Mouse (Mus musculus) hindbrain, embryonic 16.5 days (tissue): ENCODE measurements around the gene Hexb. TPM values are rescaled to one million over a fixed set of nuclear protein-coding genes. Genes with fewer than 3 reads are reported as not detected.

Experiments
- ATAC-seq: fragments of 200-750 bp; cut with Nextera tagmentation; 2 replicates; pipeline ENCODE4 v1.8.0; 2017; ENCODE audit warnings: moderate TSS enrichment, moderate library complexity
- H3K27ac ChIP-seq: fragments of 300-500 bp; sonication (generic); 2 replicates; pipeline ENCODE4 v1.5.1; 2014; ENCODE audit warnings: low read depth, mild to moderate bottlenecking, control low read depth, low read length, moderate library complexity
- H3K27me3 ChIP-seq: fragments of 300-500 bp; sonication (generic); replicated peaks from 2 replicates; pipeline ENCODE4 v1.6.1; 2014; ENCODE audit warnings: low read length; ENCODE audit not compliant: control insufficient read depth, insufficient read depth
- H3K36me3 ChIP-seq: fragments of 300-500 bp; sonication (generic); 2 replicates; pipeline ENCODE4 v1.6.1; 2014; ENCODE audit warnings: mild to moderate bottlenecking, low read length, moderate library complexity, mixed read lengths; ENCODE audit not compliant: control insufficient read depth, insufficient read depth
- H3K4me1 ChIP-seq: fragments of 300-500 bp; sonication (generic); 2 replicates; pipeline ENCODE4 v1.6.1; 2014; ENCODE audit warnings: low read depth, low read length; ENCODE audit not compliant: control insufficient read depth, insufficient read depth
- H3K4me2 ChIP-seq: fragments of 300-500 bp; sonication (generic); 2 replicates; pipeline ENCODE4 v1.6.1; 2014; ENCODE audit warnings: mild to moderate bottlenecking, low read length, control low read depth, moderate library complexity
- H3K4me3 ChIP-seq: fragments of 300-500 bp; sonication (generic); 2 replicates; pipeline ENCODE4 v1.5.1; 2014; ENCODE audit warnings: mild to moderate bottlenecking, low read length, control low read depth, moderate library complexity
- H3K9ac ChIP-seq: fragments of 300-500 bp; sonication (generic); 2 replicates; pipeline ENCODE4 v1.6.1; 2014; ENCODE audit warnings: low read depth, mild to moderate bottlenecking, control low read depth, low read length, moderate library complexity
- H3K9me3 ChIP-seq: fragments of 300-500 bp; sonication (generic); 2 replicates; pipeline ENCODE4 v1.6.1; 2014; ENCODE audit warnings: mild to moderate bottlenecking, low read length, moderate library complexity; ENCODE audit not compliant: control insufficient read depth
- WGBS: fragments of 180-500 bp; shearing (Covaris S2); extraction: QIAGEN DNeasy Blood & Tissue Kit; methylation state at CpG from one replicate; pipeline ENCODE4 v1.1.7; 2014; 5-methylcytosine and 5-hydroxymethylcytosine counted together
- polyA plus RNA-seq: library from polyadenylated mRNA; unstranded; fragments of >200 nt; fragmentation: Nextera tagmentation; extraction: Ambion mirVana; gene quantifications from 2 replicates; pipeline ENCODE4 v1.2.1, GENCODE M21; 2015

Hexb gene
- polyA plus RNA-seq, 1 experiment from 2014 or later = 58.5 TPM

- Histone ChIP-seq H3K9ac (no peak overlapping the region), H3K36me3 (no peaks in the 10 kb centered on the region), H3K27me3 (no peaks in the 10 kb centered on the region), H3K4me1 (no peaks in the 10 kb centered on the region), H3K4me3 (no peak overlapping the region), H3K27ac (no peak overlapping the region), H3K9me3 (no peaks in the 10 kb centered on the region), H3K4me2 (no peak overlapping the region)
- 80% methylated on average over 3 of the region's 3 CpGs for WGBS
- no peak for ATAC-seq
Measured at GRCm38 (mm10) chr13:97230101-97230500, 31.9 kb upstream of the Hexb start.

GRCm38 (mm10) chr13:97227795-97228194 is 29.6 kb upstream of the Hexb start:
- Histone ChIP-seq H3K9ac (no peak overlapping the region), H3K36me3 (no peaks in the 10 kb centered on the region), H3K27me3 (no peaks in the 10 kb centered on the region), H3K4me3 (no peak overlapping the region), H3K27ac (no peak overlapping the region), H3K9me3 (no peaks in the 10 kb centered on the region), H3K4me2 (no peak overlapping the region), H3K4me1 (no peaks in the 10 kb centered on the region)
- no peak for ATAC-seq
- 97% methylated on average over 3 of the region's 3 CpGs for WGBS

- no peak for ATAC-seq
- no peaks in the 10 kb centered on the region for H3K27me3 ChIP-seq
- no peak overlapping the region for H3K27ac ChIP-seq
- no peak overlapping the region for H3K4me2 ChIP-seq
- no peak overlapping the region for H3K9ac ChIP-seq
- H3K36me3 ChIP-seq = no peaks in the 10 kb centered on the region
- H3K4me1 ChIP-seq = no peaks in the 10 kb centered on the region
- no peaks in the 10 kb centered on the region for H3K9me3 ChIP-seq
- WGBS = 74% methylated on average over 17 of the region's 17 CpGs
- H3K4me3 ChIP-seq = no peak overlapping the region
Measured at GRCm38 (mm10) chr13:97225130-97225529, 27.0 kb upstream of the Hexb start.

DNA sequence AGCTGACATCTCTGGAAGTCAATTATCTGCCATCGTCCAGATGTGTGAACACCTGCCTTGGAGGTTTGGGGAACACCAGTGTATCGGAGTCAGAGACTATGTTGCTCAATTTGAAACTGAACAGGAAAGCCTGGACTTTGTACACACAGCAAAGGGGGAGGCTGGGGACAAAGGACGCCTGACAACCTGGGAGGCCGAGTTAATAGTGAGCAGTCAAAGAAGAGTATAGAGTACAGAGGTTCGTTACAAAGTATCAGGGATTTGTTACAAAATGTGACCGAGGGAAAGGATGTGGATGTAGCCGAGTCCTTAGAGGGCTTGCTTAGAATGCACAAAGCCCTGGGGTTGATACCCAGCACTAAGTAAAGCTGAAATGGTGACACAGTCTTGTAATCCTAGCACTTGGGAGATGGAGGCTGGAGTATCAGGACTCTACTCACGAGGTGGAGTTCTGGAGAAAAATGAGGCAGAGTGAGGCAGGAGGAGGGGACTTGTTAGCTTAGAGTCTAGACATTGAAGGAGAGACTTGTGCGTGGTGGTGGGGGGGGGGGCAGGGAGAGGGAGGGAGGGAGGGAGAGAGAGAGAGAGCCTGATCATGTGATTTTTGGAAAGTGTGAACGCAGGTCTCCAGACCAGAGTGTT is 26.3 kb upstream of the Hexb start:
- Histone ChIP-seq H3K27me3 (no peaks in the 10 kb centered on the region), H3K9me3 (no peaks in the 10 kb centered on the region), H3K9ac (no peak overlapping the region), H3K36me3 (no peaks in the 10 kb centered on the region), H3K4me1 (no peaks in the 10 kb centered on the region), H3K4me2 (no peak overlapping the region), H3K27ac (no peak overlapping the region), H3K4me3 (no peak overlapping the region)
- no peak for ATAC-seq
- 81% methylated on average over 10 of the region's 10 CpGs for WGBS

DNA sequence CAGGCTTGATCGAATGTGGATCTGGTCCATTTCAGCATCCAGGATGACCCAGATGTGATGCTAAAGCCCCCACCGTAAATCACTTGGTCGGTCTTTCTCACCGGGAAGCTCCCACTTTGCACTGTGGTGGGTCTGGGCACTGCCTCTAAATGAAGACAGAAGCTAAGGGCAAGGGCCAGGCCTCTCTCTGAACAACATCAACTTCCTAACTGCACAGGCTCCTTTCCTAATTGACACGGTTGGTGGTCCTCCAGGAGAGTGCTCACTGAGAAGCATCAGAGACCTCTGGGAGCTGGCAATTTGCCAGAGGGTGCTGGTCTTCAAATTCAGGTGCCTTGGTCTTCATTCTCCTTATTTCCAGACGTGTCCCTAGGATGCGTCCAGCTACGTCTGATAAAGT is 25.7 kb upstream of the Hexb start:
- no peaks in the 10 kb centered on the region for H3K27me3 ChIP-seq
- ATAC-seq = no peak
- H3K4me2 ChIP-seq = no peak overlapping the region
- no peaks in the 10 kb centered on the region for H3K9me3 ChIP-seq
- no peak overlapping the region for H3K4me3 ChIP-seq
- no peak overlapping the region for H3K27ac ChIP-seq
- no peaks in the 10 kb centered on the region for H3K36me3 ChIP-seq
- WGBS = 77% methylated on average over 8 of the region's 8 CpGs
- no peak overlapping the region for H3K9ac ChIP-seq
- no peaks in the 10 kb centered on the region for H3K4me1 ChIP-seq

DNA sequence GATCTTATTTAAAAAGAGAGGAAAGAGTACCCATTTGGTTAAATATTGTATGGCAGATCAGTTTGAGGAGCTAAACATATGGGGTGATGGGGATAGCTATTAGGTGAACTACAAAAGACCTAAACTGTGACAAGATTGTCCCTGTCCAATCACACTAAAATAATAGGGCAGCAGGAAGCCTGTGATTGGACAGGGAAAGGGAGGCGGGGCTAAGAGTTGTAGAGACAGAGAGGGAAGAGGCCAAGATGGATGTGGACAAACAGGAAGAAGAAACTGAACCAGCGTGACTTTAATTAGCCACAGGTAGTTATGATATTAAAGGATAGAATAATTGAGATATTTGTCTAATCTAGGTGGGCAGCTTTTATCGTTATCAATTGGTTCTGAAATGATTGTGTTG is 21.9 kb upstream of the Hexb start:
- WGBS = 94% methylated on average over 3 of the region's 3 CpGs
- no peaks in the 10 kb centered on the region for H3K4me1 ChIP-seq
- no peaks in the 10 kb centered on the region for H3K36me3 ChIP-seq
- no peaks in the 10 kb centered on the region for H3K27me3 ChIP-seq
- H3K4me3 ChIP-seq = no peak overlapping the region
- no peaks in the 10 kb centered on the region for H3K9me3 ChIP-seq
- H3K4me2 ChIP-seq = no peak overlapping the region
- no peak for ATAC-seq
- H3K9ac ChIP-seq = no peak overlapping the region
- H3K27ac ChIP-seq = no peak overlapping the region

DNA sequence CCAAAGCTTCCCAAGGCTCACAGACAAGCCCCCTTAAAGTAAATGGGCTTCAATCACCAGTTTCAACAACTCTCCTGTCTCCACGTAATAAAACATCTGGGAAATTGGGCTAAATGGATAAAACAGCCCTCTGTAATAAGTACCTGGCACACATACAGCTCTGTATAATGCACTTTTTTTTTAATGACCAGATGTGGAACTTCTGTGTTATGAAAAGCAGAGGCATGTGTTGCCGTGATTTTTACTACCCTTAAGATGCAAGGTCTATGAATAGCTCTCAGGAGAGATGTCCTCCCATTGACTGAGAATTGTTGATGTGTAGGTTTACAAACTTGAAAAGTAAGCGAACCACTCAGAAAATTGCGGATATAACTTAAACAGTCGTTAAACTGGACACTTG is 18.0 kb upstream of the Hexb start:
- H3K36me3 ChIP-seq = no peaks in the 10 kb centered on the region
- no peak overlapping the region for H3K4me3 ChIP-seq
- WGBS = 82% methylated on average over 5 of the region's 5 CpGs
- H3K27ac ChIP-seq = no peak overlapping the region
- ATAC-seq = no peak
- no peak overlapping the region for H3K4me2 ChIP-seq
- no peaks in the 10 kb centered on the region for H3K27me3 ChIP-seq
- H3K9me3 ChIP-seq = no peaks in the 10 kb centered on the region
- H3K9ac ChIP-seq = no peak overlapping the region
- H3K4me1 ChIP-seq = no peaks in the 10 kb centered on the region

DNA sequence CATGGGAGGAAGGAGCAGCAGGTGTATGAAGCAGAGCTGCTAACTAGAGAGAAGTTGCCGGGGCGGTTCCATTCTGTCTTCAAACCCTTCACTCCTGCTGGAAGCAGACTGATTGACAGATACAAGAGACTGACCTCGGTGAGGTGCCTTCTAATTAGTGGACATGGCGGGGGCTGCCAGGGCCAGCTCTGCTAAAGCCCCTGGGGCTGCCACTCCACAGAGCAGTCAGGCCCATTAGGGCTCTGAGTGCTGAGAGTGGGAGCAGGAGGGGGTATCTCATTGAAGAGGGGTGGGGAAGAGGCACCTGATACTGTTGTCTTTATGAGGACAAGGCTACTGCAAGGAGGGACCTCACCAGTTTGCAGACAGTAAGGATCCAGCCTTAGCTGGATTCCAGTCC is 17.4 kb upstream of the Hexb start:
- 52% methylated on average over 4 of the region's 4 CpGs for WGBS
- Histone ChIP-seq H3K4me2 (no peak overlapping the region), H3K36me3 (no peaks in the 10 kb centered on the region), H3K9ac (no peak overlapping the region), H3K27me3 (no peaks in the 10 kb centered on the region), H3K4me1 (no peaks in the 10 kb centered on the region), H3K27ac (no peak overlapping the region), H3K4me3 (no peak overlapping the region), H3K9me3 (no peaks in the 10 kb centered on the region)
- ATAC-seq = no peak

DNA sequence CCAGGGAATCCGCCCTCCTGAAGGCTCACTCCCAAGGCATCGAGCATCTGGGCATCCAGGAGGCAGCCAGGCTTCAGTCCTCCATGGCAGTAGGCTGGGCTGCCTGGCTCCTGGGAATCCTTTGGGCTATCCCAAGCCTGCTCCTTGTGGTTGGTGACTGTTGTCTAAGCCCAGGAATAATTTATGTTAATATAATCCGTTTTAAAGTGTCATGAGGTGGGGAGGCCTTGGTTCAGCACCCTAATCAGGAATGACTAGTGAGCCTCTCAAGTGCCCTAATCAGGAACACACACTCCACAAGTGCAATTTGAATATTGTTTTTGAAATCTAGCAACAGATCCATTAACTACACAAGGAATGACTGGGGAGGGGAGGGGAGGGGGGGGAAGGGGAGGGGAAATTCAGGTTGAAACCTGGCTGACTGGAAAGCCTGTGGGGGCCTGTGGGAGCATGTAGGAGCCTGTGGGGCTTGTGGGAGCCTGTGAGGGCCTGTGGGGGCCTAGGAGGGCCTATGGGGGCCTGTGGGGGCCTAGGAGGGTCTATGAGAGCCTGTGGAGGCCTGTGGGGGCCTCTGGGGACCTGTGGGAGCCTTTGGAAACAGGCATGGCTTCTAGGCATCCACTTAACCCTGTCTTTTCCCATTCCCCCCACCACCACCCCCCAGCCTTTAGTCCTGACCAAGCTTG is 16.6 kb upstream of the Hexb start:
- Histone ChIP-seq H3K4me3 (no peak overlapping the region), H3K4me2 (no peak overlapping the region), H3K27me3 (no peaks in the 10 kb centered on the region), H3K36me3 (no peaks in the 10 kb centered on the region), H3K9me3 (no peaks in the 10 kb centered on the region), H3K4me1 (no peaks in the 10 kb centered on the region), H3K27ac (no peak overlapping the region), H3K9ac (no peak overlapping the region)
- no peak for ATAC-seq
- WGBS = 51% methylated on average over 3 of the region's 3 CpGs
